In genomic region chr7:83852381-83853380, GRCm38 (mm10) we compare ENCODE assay signal across 16 mouse cellular contexts. TPM values are rescaled to one million over a fixed set of nuclear protein-coding genes. Genes with fewer than 3 reads are reported as not detected.
DNase-seq lines count a peak whose midpoint lies in the region; ATAC-seq lines count a peak whose summit lies in the region.
"Had no signal": no experiment of that assay in that cellular context is flagged by ENCODE, and none has a peak within 500 bp of the region (broad histone marks: within the 10 kb centered on the region; RNA-seq: fewer than 3 reads in every experiment).

No protein-coding gene starts in this region.

- H3K36me3 ChIP-seq in megakaryocyte, embryonic 14.5 days (replicated peaks; ENCODE audit: low read length): no peaks in the 10 kb centered on the region
- no peaks in the 10 kb centered on the region for H3K36me3 ChIP-seq in splenic B cell, adult 2 months (ENCODE audit: control insufficient read depth, insufficient read depth, low read length, poor library complexity, severe bottlenecking)
- no peaks in the 10 kb centered on the region for H3K36me3 ChIP-seq in kidney, embryonic 16.5 days (ENCODE audit: insufficient read depth, low read length)
- H3K36me3 ChIP-seq: liver, embryonic 15.5 days; midbrain, embryonic 12.5 days had no signal

- peaks cover 24% of the 10 kb centered on the region for H3K4me1 ChIP-seq in megakaryocyte, embryonic 14.5 days
- peaks cover 6% of the 10 kb centered on the region; the same call in 1 of the 2 replicates for H3K4me1 ChIP-seq in kidney, embryonic 16.5 days (ENCODE audit: insufficient read depth, low read length)

- H3K27me3 ChIP-seq in megakaryocyte, embryonic 14.5 days (replicated peaks): peaks cover 4% of the 10 kb centered on the region
- no peaks in the 10 kb centered on the region for H3K27me3 ChIP-seq in splenic B cell, adult 2 months (ENCODE audit: control insufficient read depth, insufficient read depth, low read length, poor library complexity, severe bottlenecking)
- H3K27me3 ChIP-seq in kidney, embryonic 16.5 days (ENCODE audit: insufficient read depth, low read length): no peaks in the 10 kb centered on the region
- H3K27me3 ChIP-seq: liver, embryonic 15.5 days had no signal

- H3K9ac ChIP-seq in kidney, embryonic 16.5 days (replicated peaks; ENCODE audit: low read length): no peak overlapping the region
- H3K9ac ChIP-seq: liver, embryonic 15.5 days; midbrain, embryonic 12.5 days had no signal

- ATAC-seq in megakaryocyte, adult 5-6 weeks (ENCODE audit: poor library complexity, severe bottlenecking): no peak
- ATAC-seq in megakaryocyte progenitor cell, adult 5-6 weeks (replicated peaks; ENCODE audit: poor library complexity): 0 out of 2 replicates have a peak, but pooled peaks have one; percentile 29
- ATAC-seq in kidney, embryonic 16.5 days (ENCODE audit: low FRiP score, low TSS enrichment): no peak

- DNase-seq in Muller cell, postnatal 12 days (ENCODE audit: inconsistent ontology term): peak; percentile 80
- DNase-seq in splenic B cell, adult 2 months (ENCODE audit: low read depth, low spot score): peak; percentile 43
- DNase-seq in gastrocnemius, postnatal 4 days (ENCODE audit: low spot score in 2 of 2): no peak
- DNase-seq in frontal cortex, postnatal 36 days (ENCODE audit: low spot score in 2 of 2): no peak
- DNase-seq: adrenal gland, adult 8-10 months; heart, adult 18-20 months; kidney, postnatal 25 days; right cerebral cortex, postnatal 14 days had no signal

- peak overlapping the region; percentile 5 for H3K4me3 ChIP-seq in megakaryocyte, embryonic 14.5 days (replicated peaks)
- no peak overlapping the region for H3K4me3 ChIP-seq in kidney, embryonic 16.5 days (ENCODE audit: low read length)
- H3K4me3 ChIP-seq: liver, embryonic 15.5 days; midbrain, embryonic 12.5 days had no signal

- H3K9me3 ChIP-seq in megakaryocyte, embryonic 14.5 days: peaks cover 4% of the 10 kb centered on the region
- H3K9me3 ChIP-seq in kidney, embryonic 16.5 days (ENCODE audit: low read length): no peaks in the 10 kb centered on the region
- H3K9me3 ChIP-seq: liver, embryonic 15.5 days; midbrain, embryonic 12.5 days had no signal

- no peak overlapping the region for H3K27ac ChIP-seq in kidney, embryonic 16.5 days (ENCODE audit: low read length)
- H3K27ac ChIP-seq: liver, embryonic 15.5 days; midbrain, embryonic 12.5 days had no signal

- H3K4me2 ChIP-seq in kidney, embryonic 16.5 days (replicated peaks; ENCODE audit: low read depth, low read length): no peak overlapping the region
- H3K4me2 ChIP-seq: liver, embryonic 15.5 days; midbrain, embryonic 12.5 days had no signal

- WGBS in kidney, embryonic 16.5 days: 48% methylated on average over 5 of the region's 5 CpGs

RNA-seq across cellular contexts. Expression of gene Tlnrd1, which starts 31.4 kb away (rescaled TPM):
- polyA plus RNA-seq in megakaryocyte, embryonic 14.5 days (2012; ENCODE audit: insufficient read depth, low replicate concordance): 23.5 and 35.1 TPM in 2 replicates
- total RNA-seq in megakaryocyte, adult 5-6 weeks (2015): 13.8 and 14.3 TPM in 2 replicates
- 5.7 and 10.5 TPM in 2 replicates for total RNA-seq in megakaryocyte, adult 5-6 weeks (2017)
- 8.3 and 9.3 TPM in 2 replicates for total RNA-seq in megakaryocyte progenitor cell, adult 5-6 weeks (2015)
- 4.9 and 5.0 TPM in 2 replicates for total RNA-seq in megakaryocyte progenitor cell, adult 5-6 weeks (2017)
- 10 to 100 TPM; 16.3 to 17.4 TPM for total RNA-seq in gastrocnemius, postnatal 4 days (2021)
- 7.4 and 8.1 TPM in 2 replicates for polyA plus RNA-seq in kidney, embryonic 16.5 days (2015; fragmentation: Nextera tagmentation; extraction: Ambion mirVana)

RNA-seq across cellular contexts. Expression of gene Mesd, which starts 31.6 kb away (rescaled TPM):
- polyA plus RNA-seq in megakaryocyte, embryonic 14.5 days (2012; ENCODE audit: insufficient read depth, low replicate concordance): 34.7 and 35.8 TPM in 2 replicates
- 16.9 and 18.4 TPM in 2 replicates for total RNA-seq in megakaryocyte, adult 5-6 weeks (2015)
- total RNA-seq in megakaryocyte, adult 5-6 weeks (2017): 24.3 and 25.8 TPM in 2 replicates
- total RNA-seq in megakaryocyte progenitor cell, adult 5-6 weeks (2015): 32.4 and 37.6 TPM in 2 replicates
- 61.0 and 61.2 TPM in 2 replicates for total RNA-seq in megakaryocyte progenitor cell, adult 5-6 weeks (2017)
- total RNA-seq in gastrocnemius, postnatal 4 days (2021): 10 to 100 TPM; 58.3 to 60.0 TPM
- polyA plus RNA-seq in kidney, embryonic 16.5 days (2015; fragmentation: Nextera tagmentation; extraction: Ambion mirVana): 112 and 113 TPM in 2 replicates

RNA-seq across cellular contexts. Expression of gene Cfap161, which starts 58.0 kb away (rescaled TPM):
- polyA plus RNA-seq in megakaryocyte, embryonic 14.5 days (2012; ENCODE audit: insufficient read depth, low replicate concordance): not detected in 2 replicates
- not detected in 2 replicates for total RNA-seq in megakaryocyte, adult 5-6 weeks (2015)
- not detected in 2 replicates for total RNA-seq in megakaryocyte, adult 5-6 weeks (2017)
- total RNA-seq in megakaryocyte progenitor cell, adult 5-6 weeks (2015): not detected in 2 replicates
- total RNA-seq in megakaryocyte progenitor cell, adult 5-6 weeks (2017): not detected in 2 replicates
- total RNA-seq in gastrocnemius, postnatal 4 days (2021): not detected
- 0.11 TPM in 1 of 2 replicates, not detected in the other for polyA plus RNA-seq in kidney, embryonic 16.5 days (2015; fragmentation: Nextera tagmentation; extraction: Ambion mirVana)
- total RNA-seq: common myeloid progenitor, adult 5-6 weeks; heart, adult 18-20 months had no signal
- polyA plus RNA-seq: liver, embryonic 15.5 days; midbrain, embryonic 12.5 days; stomach, embryonic 16.5 days had no signal

Comparison
In these comparisons a context has a peak if more than half of its experiments do, and no peak if none do; other contexts are left out.
1. DNase-seq: peak in Muller cell, postnatal 12 days (single experiment) and splenic B cell, adult 2 months (single experiment); none in gastrocnemius, postnatal 4 days (0 of 2) and frontal cortex, postnatal 36 days (0 of 2).